Mouse (Mus musculus): ENCODE data around the gene Gpr6. TPM values are rescaled to one million over a fixed set of nuclear protein-coding genes. Genes with fewer than 3 reads are reported as not detected.

The Gpr6 gene
- polyA plus RNA-seq, 1 experiment = not detected

DNA sequence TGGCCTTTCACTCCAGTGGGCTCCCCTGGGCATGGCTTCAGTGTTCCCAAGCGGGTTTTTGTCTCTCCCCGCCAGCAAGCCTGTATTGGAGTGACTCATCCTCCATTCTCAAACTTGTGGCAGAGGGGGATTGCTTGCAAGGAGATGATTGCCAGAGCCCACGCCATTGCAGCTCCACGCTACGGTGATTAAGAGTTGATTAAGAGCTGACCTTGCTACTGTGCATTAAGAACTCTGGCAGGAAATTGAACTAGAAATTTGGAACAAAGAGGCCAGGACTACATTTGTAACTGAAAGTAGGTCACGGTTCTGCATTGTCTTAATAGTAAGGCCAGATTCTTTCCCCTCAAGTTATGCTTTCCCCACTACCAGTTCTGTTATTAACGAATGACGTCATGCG, 16.5 kb downstream of the Gpr6 start:
- H3K27ac ChIP-seq (ENCODE audit: insufficient read depth, low read depth, low read length) = no peak overlapping the region
- no peaks in the 10 kb centered on the region for H3K4me1 ChIP-seq (ENCODE audit: control insufficient read depth, insufficient read depth, low read length)
- TF ChIP-seq POLR2A (IDR thresholded peaks at IDR 0.05; ENCODE audit: low read depth, low read length) = no peak
- no peak for TF ChIP-seq CTCF (conservative IDR thresholded peaks at IDR 0.05; ENCODE audit: insufficient read depth, insufficient read length, low read depth, low read length)
- 45% methylated on average over 9 of the region's 9 CpGs for WGBS
- DNase-seq = no peak
- H3K4me3 ChIP-seq (ENCODE audit: insufficient read depth, low read depth, low read length) = no peak overlapping the region
- H3K27me3 ChIP-seq (replicated peaks; ENCODE audit: control insufficient read depth, insufficient read depth, low read length) = no peaks in the 10 kb centered on the region
- no peaks in the 10 kb centered on the region for H3K36me3 ChIP-seq (ENCODE audit: control insufficient read depth, insufficient read depth, low read length)

DNA sequence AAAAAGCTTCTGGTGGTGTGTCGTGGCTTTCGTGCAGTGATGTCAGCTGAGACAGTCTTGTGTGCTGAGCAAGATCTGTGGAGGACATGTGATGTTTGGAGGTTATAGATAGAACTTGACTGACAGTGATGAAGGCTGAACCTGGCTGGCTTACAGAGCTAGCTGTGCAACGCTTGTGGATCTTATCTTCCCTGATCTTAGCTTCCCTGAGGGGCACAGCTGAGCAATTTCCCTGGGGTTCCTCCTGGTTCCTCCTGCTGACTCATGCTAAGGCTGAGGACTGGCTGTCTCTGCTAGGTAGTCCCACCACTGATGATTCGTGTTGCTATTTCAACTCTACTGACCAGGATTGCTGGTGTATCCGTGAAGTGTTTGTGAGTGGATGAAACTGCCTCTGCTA, 18.1 kb downstream of the Gpr6 start:
- 82% methylated on average over 5 of the region's 5 CpGs for WGBS

DNA sequence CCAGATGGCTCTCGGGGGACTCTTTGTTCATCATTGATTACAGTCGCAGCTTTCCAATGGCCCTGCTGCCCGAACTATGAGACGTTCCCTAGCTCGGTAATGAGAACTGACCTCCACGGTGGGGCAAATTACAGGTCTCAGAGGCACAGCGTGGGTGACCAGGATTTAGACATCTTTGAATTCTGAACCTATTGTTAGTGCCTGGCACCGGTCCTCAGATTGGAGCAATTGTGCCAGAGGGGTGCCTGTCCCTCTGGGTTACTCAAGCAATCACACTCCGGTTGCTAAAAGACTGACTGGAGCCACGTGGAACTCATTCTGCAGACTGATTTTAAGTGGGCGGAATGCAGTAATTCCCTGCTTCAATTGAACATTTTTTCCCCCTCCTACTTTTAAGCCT, 29.8 kb downstream of the Gpr6 start:
- H3K4me1 ChIP-seq (ENCODE audit: control insufficient read depth, insufficient read depth, low read length) = no peaks in the 10 kb centered on the region
- H3K27me3 ChIP-seq (replicated peaks; ENCODE audit: control insufficient read depth, insufficient read depth, low read length) = no peaks in the 10 kb centered on the region
- H3K27ac ChIP-seq (ENCODE audit: insufficient read depth, low read depth, low read length) = no peak overlapping the region
- no peak for DNase-seq
- H3K4me3 ChIP-seq (ENCODE audit: insufficient read depth, low read depth, low read length) = no peak overlapping the region
- no peaks in the 10 kb centered on the region for H3K36me3 ChIP-seq (ENCODE audit: control insufficient read depth, insufficient read depth, low read length)
- no peak for TF ChIP-seq CTCF (conservative IDR thresholded peaks at IDR 0.05; ENCODE audit: insufficient read depth, insufficient read length, low read depth, low read length)
- no peak for TF ChIP-seq POLR2A (IDR thresholded peaks at IDR 0.05; ENCODE audit: low read depth, low read length)
- 70% methylated on average over 11 of the region's 11 CpGs for WGBS

More for the DNA sequence above, 18.1 kb downstream of the Gpr6 start:
- Histone ChIP-seq H3K4me1 (ENCODE audit: control insufficient read depth, insufficient read depth, low read length) (no peaks in the 10 kb centered on the region), H3K36me3 (ENCODE audit: control insufficient read depth, insufficient read depth, low read length) (no peaks in the 10 kb centered on the region), H3K4me3 (ENCODE audit: insufficient read depth, low read depth, low read length) (no peak overlapping the region), H3K27ac (ENCODE audit: insufficient read depth, low read depth, low read length) (no peak overlapping the region), H3K27me3 (replicated peaks; ENCODE audit: control insufficient read depth, insufficient read depth, low read length) (no peaks in the 10 kb centered on the region)
- TF ChIP-seq POLR2A (IDR thresholded peaks at IDR 0.05; ENCODE audit: low read depth, low read length) = no peak
- no peak for TF ChIP-seq CTCF (conservative IDR thresholded peaks at IDR 0.05; ENCODE audit: insufficient read depth, insufficient read length, low read depth, low read length)
- DNase-seq = no peak

DNA sequence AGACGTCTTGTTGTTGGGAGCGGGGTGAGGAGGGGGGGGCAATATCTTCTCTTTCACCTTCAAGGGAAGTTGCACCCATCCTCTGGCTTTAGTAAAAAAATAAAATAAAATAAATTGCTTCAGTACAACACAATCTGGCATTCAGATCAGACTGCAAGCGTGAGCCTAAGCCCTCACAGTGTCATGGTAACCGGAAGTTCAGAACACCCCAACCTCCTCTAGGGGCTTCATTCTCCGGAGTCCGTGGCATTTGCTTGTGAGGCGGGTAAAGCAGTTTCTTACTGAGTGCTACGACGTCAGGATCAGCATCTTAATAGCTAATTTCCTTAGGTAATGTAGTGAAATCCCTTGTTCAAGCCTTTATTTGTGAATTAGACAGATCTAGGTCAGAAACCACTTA, 30.6 kb downstream of the Gpr6 start:
- Histone ChIP-seq H3K27ac (ENCODE audit: insufficient read depth, low read depth, low read length) (no peak overlapping the region), H3K4me1 (ENCODE audit: control insufficient read depth, insufficient read depth, low read length) (no peaks in the 10 kb centered on the region), H3K4me3 (ENCODE audit: insufficient read depth, low read depth, low read length) (no peak overlapping the region), H3K36me3 (ENCODE audit: control insufficient read depth, insufficient read depth, low read length) (no peaks in the 10 kb centered on the region), H3K27me3 (replicated peaks; ENCODE audit: control insufficient read depth, insufficient read depth, low read length) (no peaks in the 10 kb centered on the region)
- WGBS = 77% methylated on average over 9 of the region's 9 CpGs
- DNase-seq = no peak
- TF ChIP-seq POLR2A (IDR thresholded peaks at IDR 0.05; ENCODE audit: low read depth, low read length) (no peak), CTCF (conservative IDR thresholded peaks at IDR 0.05; ENCODE audit: insufficient read depth, insufficient read length, low read depth, low read length) (no peak)

DNA sequence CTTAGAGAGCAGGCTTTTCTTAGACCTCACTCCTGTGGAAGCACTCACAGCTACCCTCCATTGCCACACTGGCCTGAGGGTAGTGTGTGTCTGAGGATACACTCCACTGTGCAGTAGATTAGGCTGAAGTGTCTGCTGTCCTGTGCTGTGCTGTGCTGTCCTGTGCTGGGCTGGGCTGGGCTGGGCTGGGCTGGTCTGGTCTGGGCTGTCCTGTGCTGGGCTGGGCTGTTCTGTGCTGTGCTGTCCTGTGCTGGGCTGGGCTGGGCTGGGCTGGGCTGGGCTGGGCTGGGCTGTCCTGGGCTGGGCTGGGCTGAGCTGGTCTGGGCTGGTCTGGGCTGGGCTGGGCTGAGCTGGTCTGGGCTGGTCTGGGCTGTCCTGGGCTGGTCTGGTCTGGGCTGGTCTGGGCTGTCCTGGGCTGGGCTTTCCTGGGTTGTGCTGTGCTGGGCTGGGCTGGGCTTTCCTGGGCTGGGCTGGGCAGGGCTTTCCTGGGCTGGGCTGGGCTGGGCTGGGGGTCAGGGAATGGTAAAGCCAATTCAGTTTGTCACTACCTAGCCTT, 31.5 kb downstream of the Gpr6 start:
- H3K4me3 ChIP-seq (ENCODE audit: insufficient read depth, low read depth, low read length) = no peak overlapping the region
- no peaks in the 10 kb centered on the region for H3K4me1 ChIP-seq (ENCODE audit: control insufficient read depth, insufficient read depth, low read length)
- H3K27ac ChIP-seq (ENCODE audit: insufficient read depth, low read depth, low read length) = no peak overlapping the region
- TF ChIP-seq POLR2A (IDR thresholded peaks at IDR 0.05; ENCODE audit: low read depth, low read length) (no peak), CTCF (conservative IDR thresholded peaks at IDR 0.05; ENCODE audit: insufficient read depth, insufficient read length, low read depth, low read length) (no peak)
- no peaks in the 10 kb centered on the region for H3K27me3 ChIP-seq (replicated peaks; ENCODE audit: control insufficient read depth, insufficient read depth, low read length)
- H3K36me3 ChIP-seq (ENCODE audit: control insufficient read depth, insufficient read depth, low read length) = no peaks in the 10 kb centered on the region
- DNase-seq = no peak

DNA sequence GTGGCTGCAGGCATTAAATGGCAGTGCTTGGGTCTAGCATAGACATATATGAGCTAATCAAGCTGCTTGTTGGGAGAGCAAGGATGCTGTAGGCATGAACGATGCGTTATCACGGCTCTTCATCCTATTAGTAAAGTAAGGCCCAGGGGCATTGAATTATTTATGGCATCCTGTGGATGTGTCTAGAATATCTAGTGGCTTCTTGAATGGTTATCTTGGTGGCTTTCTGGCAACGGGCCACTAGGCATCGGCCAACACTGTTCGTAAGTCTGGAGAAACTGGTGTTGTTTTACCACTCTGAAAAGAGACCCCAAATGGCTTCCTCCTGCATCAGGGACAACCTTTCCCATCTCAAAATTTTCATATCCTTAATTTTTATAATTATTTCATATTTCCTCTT, 33.6 kb downstream of the Gpr6 start:
- no peaks in the 10 kb centered on the region for H3K36me3 ChIP-seq (ENCODE audit: control insufficient read depth, insufficient read depth, low read length)
- no peak overlapping the region for H3K27ac ChIP-seq (ENCODE audit: insufficient read depth, low read depth, low read length)
- no peak overlapping the region for H3K4me3 ChIP-seq (ENCODE audit: insufficient read depth, low read depth, low read length)
- H3K27me3 ChIP-seq (replicated peaks; ENCODE audit: control insufficient read depth, insufficient read depth, low read length) = no peaks in the 10 kb centered on the region
- no peak for DNase-seq
- WGBS = 88% methylated on average over 6 of the region's 6 CpGs
- no peaks in the 10 kb centered on the region for H3K4me1 ChIP-seq (ENCODE audit: control insufficient read depth, insufficient read depth, low read length)
- TF ChIP-seq POLR2A (IDR thresholded peaks at IDR 0.05; ENCODE audit: low read depth, low read length) (no peak), CTCF (conservative IDR thresholded peaks at IDR 0.05; ENCODE audit: insufficient read depth, insufficient read length, low read depth, low read length) (no peak)

DNA sequence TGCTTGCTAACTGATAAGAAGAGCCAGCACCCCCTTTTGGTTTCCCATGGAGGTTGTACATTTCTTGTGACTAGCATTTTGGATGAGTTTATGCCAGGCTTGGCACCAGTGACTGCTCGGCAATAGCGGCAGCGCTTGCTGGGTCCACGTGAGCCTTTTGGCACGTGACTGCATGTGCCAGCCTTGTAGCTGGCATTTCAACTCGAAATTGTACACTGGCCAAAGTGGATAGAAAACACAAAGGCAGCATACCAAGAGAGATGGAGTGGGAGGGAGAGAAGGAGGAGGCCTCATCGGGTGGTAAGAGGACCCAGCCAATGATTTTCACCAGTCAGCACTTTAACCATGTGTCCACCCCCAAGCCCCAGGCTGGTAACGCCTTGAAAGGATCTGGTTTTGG, 34.4 kb downstream of the Gpr6 start:
- 56% methylated on average over 8 of the region's 8 CpGs for WGBS
- TF ChIP-seq POLR2A (IDR thresholded peaks at IDR 0.05; ENCODE audit: low read depth, low read length) = no peak
- no peak for TF ChIP-seq CTCF (conservative IDR thresholded peaks at IDR 0.05; ENCODE audit: insufficient read depth, insufficient read length, low read depth, low read length)
- H3K4me3 ChIP-seq (ENCODE audit: insufficient read depth, low read depth, low read length) = no peak overlapping the region
- H3K27me3 ChIP-seq (replicated peaks; ENCODE audit: control insufficient read depth, insufficient read depth, low read length) = no peaks in the 10 kb centered on the region
- no peak overlapping the region for H3K27ac ChIP-seq (ENCODE audit: insufficient read depth, low read depth, low read length)
- no peaks in the 10 kb centered on the region for H3K36me3 ChIP-seq (ENCODE audit: control insufficient read depth, insufficient read depth, low read length)
- H3K4me1 ChIP-seq (ENCODE audit: control insufficient read depth, insufficient read depth, low read length) = no peaks in the 10 kb centered on the region
- DNase-seq = peak; percentile 39

Measured in kidney, adult 2 months (tissue).